Mouse (Mus musculus) G1E (cell line): Measurements from ENCODE around the gene Tgfbr3. TPM values are rescaled to one million over a fixed set of nuclear protein-coding genes. Genes with fewer than 3 reads are reported as not detected.

ENCODE experiments used
- ATAC-seq: 2 replicates; pipeline ENCODE4 v1.8.0; 2016; ENCODE audit warnings: mild to moderate bottlenecking; ENCODE audit not compliant: insufficient number of reproducible peaks, poor library complexity, low FRiP score, severe bottlenecking; ENCODE audit errors: extremely low read depth
- DNase-seq: peaks from one replicate; pipeline ENCODE4 v3.0.0; 2012; ENCODE audit warnings: low spot score
- H3K27me3 ChIP-seq: 2 replicates; pipeline ENCODE4 v1.6.1; 2012; ENCODE audit warnings: mild to moderate bottlenecking, low read length, inconsistent platforms; ENCODE audit not compliant: insufficient read depth
- H3K36me3 ChIP-seq: replicated peaks from 2 replicates; pipeline ENCODE3; 2012; ENCODE audit warnings: mild to moderate bottlenecking, inconsistent platforms
- H3K4me1 ChIP-seq: 2 replicates; pipeline ENCODE4 v1.6.1; 2012; ENCODE audit warnings: low read depth, low read length, inconsistent platforms, mixed read lengths; ENCODE audit not compliant: insufficient read depth
- H3K4me3 ChIP-seq: 2 replicates; pipeline ENCODE4 v1.5.1; 2012; ENCODE audit warnings: low read depth, mild to moderate bottlenecking, inconsistent platforms, low read length, moderate library complexity, mixed read lengths
- H3K9me3 ChIP-seq: replicated peaks from 2 replicates; pipeline ENCODE4 v1.6.1; 2012; ENCODE audit warnings: inconsistent platforms
- CTCF ChIP-seq: IDR thresholded peaks from 2 replicates; pipeline ENCODE4 v1.5.1; 2012; ENCODE audit warnings: low read depth, low read length, inconsistent platforms, mixed read lengths
- GATA1 ChIP-seq: IDR thresholded peaks from 2 replicates; pipeline ENCODE4 v1.6.1; 2012; ENCODE audit warnings: borderline replicate concordance, low read length, inconsistent platforms, mixed read lengths
- GATA2 ChIP-seq: IDR thresholded peaks from 2 replicates; pipeline ENCODE4 v1.6.1; 2012; ENCODE audit warnings: low read depth, low read length, inconsistent platforms, borderline replicate concordance
- POLR2AphosphoS5 ChIP-seq: IDR thresholded peaks from 2 replicates; pipeline ENCODE4 v1.6.1; 2012; ENCODE audit warnings: low read depth, low read length, inconsistent platforms; ENCODE audit not compliant: insufficient replicate concordance
- TAL1 ChIP-seq: conservative IDR thresholded peaks from 2 replicates; pipeline ENCODE4 v1.6.1; 2012; ENCODE audit warnings: low read depth, low read length, inconsistent platforms, mixed read lengths
- polyA plus RNA-seq: library from polyadenylated mRNA; stranded (reverse); fragments of >175 nt; gene quantifications from 2 replicates; pipeline ENCODE4 v1.2.3, GENCODE M21; 2012
- total RNA-seq, 2 experiments: library from RNA; stranded (forward) in 1 of 2; stranded (reverse) in 1 of 2; fragments of 200-1000 nt in 1 of 2; fragments of >200 nt in 1 of 2; fragmentation: Nextera tagmentation in 1 of 2; gene quantifications; 2 replicates each; pipeline ENCODE4 v1.2.3; 2014 to 2017

Tgfbr3 gene
- total and polyA plus RNA-seq, 3 experiments, result 0.05 TPM; not detected in 2

GRCm38 (mm10) chr5:107145125-107145524, 144.3 kb downstream of the Tgfbr3 start:
- TF ChIP-seq POLR2AphosphoS5 (no peak), CTCF (no peak), GATA2 (no peak), TAL1 (no peak), GATA1 (no peak)
- no peaks in the 10 kb centered on the region for H3K4me1 ChIP-seq
- H3K27me3 ChIP-seq, result 0 out of 2 replicates have a peak, but pooled peaks cover 4% of the 10 kb centered on the region
- H3K9me3 ChIP-seq, result no peaks in the 10 kb centered on the region
- no peak overlapping the region for H3K4me3 ChIP-seq
- DNase-seq (no peak), ATAC-seq (no peak)
- H3K36me3 ChIP-seq, result no peaks in the 10 kb centered on the region

DNA sequence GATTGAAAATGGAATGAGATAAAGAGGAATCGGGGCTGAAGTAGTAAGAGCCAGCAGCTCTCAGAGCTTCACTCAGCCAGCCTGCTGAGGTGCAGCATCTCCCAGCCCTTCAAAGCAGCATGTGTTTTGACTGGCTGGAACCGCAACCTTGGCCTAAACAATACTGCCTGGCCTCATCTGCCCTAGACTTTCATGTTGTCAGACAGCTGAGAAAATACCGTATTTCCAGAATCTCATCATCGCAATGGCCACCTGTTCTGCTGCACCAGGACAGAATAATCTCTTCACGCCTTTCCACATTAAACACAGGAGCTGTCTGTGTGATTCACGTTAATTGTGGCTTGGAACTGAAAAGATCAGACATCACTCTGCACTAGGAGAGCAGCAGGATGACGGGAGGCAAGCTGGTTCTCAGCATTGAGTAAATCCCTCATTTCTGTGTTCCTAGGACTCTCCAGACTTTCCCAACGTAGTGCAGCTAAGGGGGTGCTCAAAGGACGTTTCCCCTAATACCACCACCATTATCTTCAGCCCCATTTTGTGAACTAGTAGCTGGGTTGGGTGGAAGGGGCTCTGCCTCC, 145.1 kb downstream of the Tgfbr3 start:
- H3K4me1 ChIP-seq, result no peaks in the 10 kb centered on the region
- no peak for TF ChIP-seq GATA1
- no peak for TF ChIP-seq POLR2AphosphoS5
- no peak for TF ChIP-seq TAL1
- no peak for TF ChIP-seq GATA2
- TF ChIP-seq CTCF, result no peak

GRCm38 (mm10) chr5:107143406-107143805, 146.0 kb downstream of the Tgfbr3 start:
- DNase-seq (no peak), ATAC-seq (no peak)
- TF ChIP-seq POLR2AphosphoS5, result no peak
- no peak for TF ChIP-seq TAL1
- no peak for TF ChIP-seq GATA1
- no peak for TF ChIP-seq GATA2
- Histone ChIP-seq H3K4me3 (no peak overlapping the region), H3K27me3 (0 out of 2 replicates have a peak, but pooled peaks cover 4% of the 10 kb centered on the region), H3K4me1 (no peaks in the 10 kb centered on the region), H3K36me3 (no peaks in the 10 kb centered on the region), H3K9me3 (no peaks in the 10 kb centered on the region)

More for the DNA sequence above, 145.1 kb downstream of the Tgfbr3 start:
- no peaks in the 10 kb centered on the region for H3K9me3 ChIP-seq
- DNase-seq (no peak), ATAC-seq (no peak)
- H3K27me3 ChIP-seq, result 0 out of 2 replicates have a peak, but pooled peaks cover 4% of the 10 kb centered on the region
- no peaks in the 10 kb centered on the region for H3K36me3 ChIP-seq
- H3K4me3 ChIP-seq, result no peak overlapping the region

DNA sequence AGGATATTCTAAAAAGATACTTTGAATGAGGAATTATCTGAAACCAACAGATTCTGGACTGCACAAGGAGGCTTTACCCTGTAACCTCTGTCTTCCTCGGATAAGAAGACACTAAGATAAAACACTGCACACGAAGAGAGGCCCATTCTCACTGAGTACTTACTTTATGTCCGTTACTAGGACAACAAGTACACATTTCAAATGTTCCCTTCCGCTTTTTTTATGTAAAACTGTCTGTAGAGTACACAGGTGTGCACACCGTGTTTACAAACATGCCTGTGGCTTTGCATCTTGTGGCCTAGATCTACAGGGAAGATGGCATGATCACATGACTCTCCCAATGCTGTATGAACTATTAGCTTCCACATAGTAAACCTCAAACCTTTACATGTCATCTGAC, 146.6 kb downstream of the Tgfbr3 start:
- no peak for DNase-seq

DNA sequence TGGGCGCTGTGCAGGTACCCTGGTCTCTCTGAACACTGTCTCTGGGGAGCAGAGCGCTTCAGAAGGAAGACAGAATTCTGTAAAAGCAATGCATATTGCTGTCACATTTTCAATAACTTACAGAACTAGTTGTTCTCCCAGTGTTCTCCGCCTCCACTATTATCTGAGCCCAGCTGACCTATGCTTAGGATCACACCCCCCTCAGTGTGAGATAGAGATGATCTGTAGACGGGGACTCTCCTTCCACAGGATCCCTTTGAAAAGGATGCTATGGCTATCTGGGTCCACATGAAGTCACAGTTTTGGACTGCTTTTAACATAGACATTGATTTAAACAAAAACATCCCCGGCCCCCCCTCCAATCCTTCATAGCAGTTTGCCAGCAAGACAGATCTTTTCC, 148.1 kb downstream of the Tgfbr3 start:
- no peaks in the 10 kb centered on the region for H3K36me3 ChIP-seq
- H3K9me3 ChIP-seq, result no peaks in the 10 kb centered on the region
- H3K4me1 ChIP-seq, result no peaks in the 10 kb centered on the region
- H3K27me3 ChIP-seq, result 0 out of 2 replicates have a peak, but pooled peaks cover 4% of the 10 kb centered on the region
- DNase-seq, result no peak
- TF ChIP-seq GATA1, result no peak
- no peak for TF ChIP-seq TAL1
- no peak for TF ChIP-seq CTCF
- TF ChIP-seq GATA2, result no peak
- TF ChIP-seq POLR2AphosphoS5, result no peak
- H3K4me3 ChIP-seq, result no peak overlapping the region
- no peak for ATAC-seq

More for the DNA sequence above, 146.6 kb downstream of the Tgfbr3 start:
- no peak overlapping the region for H3K4me3 ChIP-seq
- TF ChIP-seq GATA1 (no peak), TAL1 (no peak), GATA2 (no peak), POLR2AphosphoS5 (no peak), CTCF (no peak)
- H3K9me3 ChIP-seq, result no peaks in the 10 kb centered on the region
- ATAC-seq, result no peak
- H3K27me3 ChIP-seq, result 0 out of 2 replicates have a peak, but pooled peaks cover 4% of the 10 kb centered on the region
- H3K4me1 ChIP-seq, result no peaks in the 10 kb centered on the region
- H3K36me3 ChIP-seq, result no peaks in the 10 kb centered on the region

- DNase-seq (no peak), ATAC-seq (no peak)
- no peaks in the 10 kb centered on the region for H3K4me1 ChIP-seq
- H3K36me3 ChIP-seq, result no peaks in the 10 kb centered on the region
- no peak overlapping the region for H3K4me3 ChIP-seq
- no peaks in the 10 kb centered on the region for H3K9me3 ChIP-seq
- 0 out of 2 replicates have a peak, but pooled peaks cover 4% of the 10 kb centered on the region for H3K27me3 ChIP-seq
- TF ChIP-seq POLR2AphosphoS5, result no peak
- TF ChIP-seq GATA1, result no peak
- TF ChIP-seq CTCF, result no peak
Observed at GRCm38 (mm10) chr5:107139800-107140651, 149.4 kb downstream of the Tgfbr3 start.
